ENCODE assay signal across 30 mouse cellular contexts in the genomic region with DNA sequence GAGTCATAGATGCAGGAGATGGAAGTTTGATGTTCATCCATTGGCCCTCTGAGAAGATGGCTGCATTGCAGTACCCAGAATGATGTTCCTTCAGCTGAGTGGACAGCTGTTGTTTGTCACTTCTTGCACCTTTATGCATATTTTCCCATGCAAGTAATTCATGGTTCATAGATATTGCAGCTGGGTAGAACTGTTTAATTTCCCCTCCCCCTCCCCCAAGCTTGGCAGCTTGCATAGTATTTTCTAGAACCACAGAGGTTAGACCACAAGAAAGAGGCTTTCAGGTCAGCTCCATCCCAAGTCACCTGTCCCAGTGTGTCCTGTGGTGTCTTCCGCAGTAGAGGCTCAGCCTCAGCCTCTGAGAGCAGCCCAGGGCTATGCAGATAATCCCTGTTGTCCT. TPM values are rescaled to one million over a fixed set of nuclear protein-coding genes. Genes with fewer than 3 reads are reported as not detected.
"Had no signal": no experiment of that assay in that cellular context is flagged by ENCODE, and none has a peak within 500 bp of the region (broad histone marks: within the 10 kb centered on the region; RNA-seq: fewer than 3 reads in every experiment).

No protein-coding gene starts in this region.

- H3K27me3 ChIP-seq: limb, embryonic 13.5 days; liver, embryonic 12.5 days; liver, embryonic 15.5 days; lung, embryonic 15.5 days; midbrain, embryonic 12.5 days; midbrain, embryonic 15.5 days; neural tube, embryonic 12.5 days; neural tube, embryonic 15.5 days had no signal

- H3K9ac ChIP-seq: limb, embryonic 13.5 days; liver, embryonic 12.5 days; liver, embryonic 15.5 days; lung, embryonic 15.5 days; midbrain, embryonic 12.5 days; midbrain, embryonic 15.5 days; neural tube, embryonic 12.5 days; neural tube, embryonic 15.5 days had no signal

- ATAC-seq: liver, embryonic 12.5 days; midbrain, embryonic 15.5 days had no signal

- H3K4me1 ChIP-seq: limb, embryonic 10.5 days; limb, embryonic 13.5 days; liver, embryonic 15.5 days; midbrain, embryonic 12.5 days; midbrain, embryonic 15.5 days; neural tube, embryonic 12.5 days; neural tube, embryonic 15.5 days had no signal

- DNase-seq: kidney, adult 11 months; kidney, adult 8-10 months; kidney, postnatal 25 days; layer of hippocampus, adult 9-11 months; liver; lung, adult 18-20 months; lung, postnatal 14 days; right cerebral cortex, adult 18-20 months; right cerebral cortex, postnatal 14 days; right cerebral cortex, postnatal 4 days; spleen, adult 18-20 months; thymus, adult 2 months; thymus, postnatal 14 days; thymus, postnatal 4 days had no signal

- H3K27ac ChIP-seq: kidney, postnatal 0 days; layer of hippocampus, adult 2 months; limb, embryonic 10.5 days; limb, embryonic 13.5 days; liver, embryonic 12.5 days; liver, embryonic 15.5 days; lung, embryonic 15.5 days; macrophage; midbrain, embryonic 12.5 days; midbrain, embryonic 15.5 days; neural tube, embryonic 12.5 days; neural tube, embryonic 15.5 days; stomach, postnatal 0 days had no signal

- H3K4me3 ChIP-seq: layer of hippocampus, adult 2 months; limb, embryonic 10.5 days; limb, embryonic 13.5 days; liver, embryonic 12.5 days; liver, embryonic 15.5 days; lung, embryonic 15.5 days; midbrain, embryonic 12.5 days; midbrain, embryonic 15.5 days; neural tube, embryonic 12.5 days; neural tube, embryonic 15.5 days had no signal

- H3K9me3 ChIP-seq: limb, embryonic 10.5 days; limb, embryonic 13.5 days; liver, embryonic 12.5 days; liver, embryonic 15.5 days; lung, embryonic 15.5 days; midbrain, embryonic 12.5 days; midbrain, embryonic 15.5 days; neural tube, embryonic 12.5 days; neural tube, embryonic 15.5 days had no signal

- H3K4me2 ChIP-seq: limb, embryonic 13.5 days; liver, embryonic 12.5 days; liver, embryonic 15.5 days; lung, embryonic 15.5 days; midbrain, embryonic 12.5 days; midbrain, embryonic 15.5 days; neural tube, embryonic 12.5 days; neural tube, embryonic 15.5 days had no signal

- H3K36me3 ChIP-seq: midbrain, embryonic 12.5 days; midbrain, embryonic 15.5 days; neural tube, embryonic 12.5 days had no signal

RNA-seq across cellular contexts. Expression of a gene that starts 54.8 kb away (rescaled TPM):
- total RNA-seq: layer of hippocampus, adult 2 months; layer of hippocampus, postnatal 25 days; left cerebral cortex, adult 18-20 months; left cerebral cortex, postnatal 25 days had no signal
- polyA plus RNA-seq: liver, embryonic 12.5 days; neural tube, embryonic 15.5 days had no signal
